Mouse (Mus musculus) forebrain, postnatal 0 days (tissue): ENCODE measurements at regions not wholly inside any gene's neighbourhood (a gene's known extent, or its start where the extent isn't known, plus 50 kb on each side); places are given as distances from the start of the nearest gene placed in this dataset.

Experiments
- ATAC-seq: fragments of 200-750 bp; cut with Nextera tagmentation; 2 replicates; pipeline ENCODE4 v1.8.0; 2017; ENCODE audit warnings: mild to moderate bottlenecking, moderate library complexity
- DNase-seq: peaks from one replicate; pipeline ENCODE4 v3.0.0-alpha.2; 2015
- H3K27ac ChIP-seq: fragments of 300-500 bp; sonication (generic); 2 replicates; pipeline ENCODE4 v1.5.1; 2014; ENCODE audit warnings: low read depth, mild to moderate bottlenecking, antibody characterized with exemption, low read length, moderate library complexity, mixed read lengths
- H3K27me3 ChIP-seq: fragments of 300-500 bp; sonication (generic); 2 replicates; pipeline ENCODE4 v1.6.1; 2014; ENCODE audit warnings: mild to moderate bottlenecking, low read length, mixed read lengths; ENCODE audit not compliant: insufficient read depth
- H3K36me3 ChIP-seq: fragments of 300-500 bp; sonication (generic); 2 replicates; pipeline ENCODE4 v1.6.1; 2014; ENCODE audit warnings: mild to moderate bottlenecking, moderate library complexity; ENCODE audit not compliant: insufficient read depth
- H3K4me1 ChIP-seq: fragments of 300-500 bp; sonication (generic); 2 replicates; pipeline ENCODE4 v1.6.1; 2014; ENCODE audit warnings: antibody characterized with exemption; ENCODE audit not compliant: insufficient read depth
- H3K4me2 ChIP-seq: fragments of 300-500 bp; sonication (generic); 2 replicates; pipeline ENCODE4 v1.6.1; 2014; ENCODE audit warnings: low read depth, mild to moderate bottlenecking, moderate library complexity
- H3K4me3 ChIP-seq: fragments of 300-500 bp; sonication (generic); 2 replicates; pipeline ENCODE4 v1.5.1; 2014; ENCODE audit warnings: low read depth, low read length, mixed read lengths
- H3K9ac ChIP-seq: fragments of 300-500 bp; sonication (generic); 2 replicates; pipeline ENCODE4 v1.6.1; 2014; ENCODE audit warnings: mild to moderate bottlenecking
- H3K9me3 ChIP-seq: fragments of 300-500 bp; sonication (generic); 2 replicates; pipeline ENCODE4 v1.6.1; 2016; ENCODE audit warnings: low read length
- CTCF ChIP-seq: sonication (generic); IDR thresholded peaks from 2 replicates; pipeline ENCODE4 v1.5.1; 2016; ENCODE audit warnings: antibody characterized with exemption, control low read depth, low read depth
- WGBS: fragments of 180-500 bp; shearing (Covaris S2); extraction: QIAGEN DNeasy Blood & Tissue Kit; methylation state at CpG from one replicate; pipeline ENCODE4 v1.1.7; 2014; 5-methylcytosine and 5-hydroxymethylcytosine counted together

DNA sequence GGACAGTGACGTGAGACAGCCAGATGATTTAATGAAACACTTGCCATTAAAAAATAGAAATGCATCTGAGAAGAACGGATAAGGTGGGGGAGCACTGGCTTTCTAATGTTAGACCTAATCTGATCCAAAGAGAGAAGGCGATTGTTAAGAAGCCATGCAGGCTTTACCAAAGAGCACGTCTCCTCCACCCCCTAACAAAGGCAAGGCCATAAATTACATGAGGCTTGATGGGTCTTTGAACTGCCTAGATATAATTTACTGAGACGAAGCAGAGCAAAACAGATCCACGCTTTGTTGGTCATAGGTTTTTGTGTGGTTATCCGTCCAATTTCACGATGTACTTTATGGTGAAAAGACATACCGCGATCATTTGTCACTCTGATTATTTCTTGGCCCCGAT, 84.4 kb downstream of the Tspan8 start:
- TF ChIP-seq CTCF: no peak
- Histone ChIP-seq H3K9me3 (no peaks in the 10 kb centered on the region), H3K27ac (no peak overlapping the region), H3K9ac (no peak overlapping the region), H3K4me1 (no peaks in the 10 kb centered on the region), H3K4me2 (no peak overlapping the region), H3K4me3 (no peak overlapping the region), H3K36me3 (no peaks in the 10 kb centered on the region), H3K27me3 (no peaks in the 10 kb centered on the region)
- no peak for ATAC-seq
- DNase-seq: no peak
- 88% methylated on average over 11 of the region's 11 CpGs for WGBS

GRCm38 (mm10) chr10:115903049-115903448, 86.4 kb downstream of the Tspan8 start:
- no peaks in the 10 kb centered on the region for H3K4me1 ChIP-seq
- TF ChIP-seq CTCF: no peak
- no peaks in the 10 kb centered on the region for H3K27me3 ChIP-seq
- no peak overlapping the region for H3K4me2 ChIP-seq
- H3K27ac ChIP-seq: no peak overlapping the region
- H3K36me3 ChIP-seq: no peaks in the 10 kb centered on the region
- DNase-seq (no peak), ATAC-seq (no peak)
- WGBS: 82% methylated on average over 2 of the region's 2 CpGs
- H3K9ac ChIP-seq: no peak overlapping the region
- no peak overlapping the region for H3K4me3 ChIP-seq
- no peaks in the 10 kb centered on the region for H3K9me3 ChIP-seq

- ATAC-seq (no peak; the same call in 1 of the 2 replicates), DNase-seq (peak; percentile 19)
Observed at GRCm38 (mm10) chr10:115921032-115921431, 97.0 kb upstream of the Ptprr start.

More at GRCm38 (mm10) chr10:115921032-115921431, 97.0 kb upstream of the Ptprr start:
- H3K9me3 ChIP-seq: no peaks in the 10 kb centered on the region
- H3K9ac ChIP-seq: no peak overlapping the region
- no peak overlapping the region for H3K4me3 ChIP-seq
- WGBS: 88% methylated on average over 6 of the region's 6 CpGs
- no peak overlapping the region for H3K4me2 ChIP-seq
- no peaks in the 10 kb centered on the region for H3K36me3 ChIP-seq
- TF ChIP-seq CTCF: peak; percentile 62
- no peaks in the 10 kb centered on the region for H3K27me3 ChIP-seq
- H3K4me1 ChIP-seq: no peaks in the 10 kb centered on the region
- no peak overlapping the region for H3K27ac ChIP-seq
